Mouse (Mus musculus) layer of hippocampus, adult 2 months (tissue): ENCODE measurements at regions not wholly inside any gene's neighbourhood (a gene's known extent, or its start where the extent isn't known, plus 50 kb on each side); places are given as distances from the start of the nearest gene placed in this dataset.

ENCODE experiments used
- DNase-seq, 2 experiments: peaks; one replicate each; pipeline ENCODE4 v3.0.0; 2022; ENCODE audit warnings: low spot score in 2 of 2
- H3K27ac ChIP-seq: fragments of 200-600 bp; 2 replicates; pipeline ENCODE4 v1.8.1; 2022
- H3K4me3 ChIP-seq: fragments of 200-600 bp; 2 replicates; pipeline ENCODE4 v1.8.1; 2022; ENCODE audit warnings: mild to moderate bottlenecking
- CTCF ChIP-seq: fragments of 200-600 bp; conservative IDR thresholded peaks from 2 replicates; pipeline ENCODE4 v1.8.1; 2022; ENCODE audit warnings: antibody characterized with exemption, mild to moderate bottlenecking, moderate library complexity

DNA sequence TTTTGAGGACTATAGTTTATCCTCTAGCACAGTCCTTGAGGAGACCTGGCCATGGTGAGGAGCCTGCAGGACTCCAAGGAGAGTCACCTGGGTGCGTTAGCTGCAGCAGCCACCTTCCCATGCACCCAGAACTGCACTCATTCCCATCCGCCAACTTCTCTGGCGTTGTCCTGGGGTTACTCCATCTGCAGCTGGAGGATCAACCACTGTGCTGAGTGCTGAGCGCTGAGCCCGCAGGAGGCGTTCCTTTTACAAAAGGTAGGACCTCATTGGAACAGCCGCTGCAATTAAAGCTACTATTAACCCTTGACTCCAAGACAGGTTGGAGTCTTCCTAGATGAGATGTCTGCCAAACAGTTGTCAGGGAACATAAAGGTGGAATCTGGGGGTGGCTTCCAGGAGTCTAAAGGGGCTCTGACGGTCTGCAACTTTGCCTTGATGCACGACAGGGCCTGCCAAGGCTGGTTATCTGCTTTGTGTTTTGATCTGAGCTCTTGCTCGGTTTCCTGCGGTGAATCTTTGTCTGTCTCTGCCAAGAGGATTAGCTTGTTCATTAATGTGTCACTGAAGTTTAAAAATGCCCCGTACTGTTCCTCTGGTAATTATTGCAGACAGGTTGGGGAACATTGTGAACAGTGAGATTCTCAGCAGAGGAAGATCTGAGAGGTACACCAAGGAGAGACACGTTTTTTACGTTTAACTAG lies 152.1 kb downstream of the Fam173b start:
- Histone ChIP-seq H3K27ac (no peak overlapping the region), H3K4me3 (no peak overlapping the region)
- no peak for TF ChIP-seq CTCF
- no peak for DNase-seq

DNA sequence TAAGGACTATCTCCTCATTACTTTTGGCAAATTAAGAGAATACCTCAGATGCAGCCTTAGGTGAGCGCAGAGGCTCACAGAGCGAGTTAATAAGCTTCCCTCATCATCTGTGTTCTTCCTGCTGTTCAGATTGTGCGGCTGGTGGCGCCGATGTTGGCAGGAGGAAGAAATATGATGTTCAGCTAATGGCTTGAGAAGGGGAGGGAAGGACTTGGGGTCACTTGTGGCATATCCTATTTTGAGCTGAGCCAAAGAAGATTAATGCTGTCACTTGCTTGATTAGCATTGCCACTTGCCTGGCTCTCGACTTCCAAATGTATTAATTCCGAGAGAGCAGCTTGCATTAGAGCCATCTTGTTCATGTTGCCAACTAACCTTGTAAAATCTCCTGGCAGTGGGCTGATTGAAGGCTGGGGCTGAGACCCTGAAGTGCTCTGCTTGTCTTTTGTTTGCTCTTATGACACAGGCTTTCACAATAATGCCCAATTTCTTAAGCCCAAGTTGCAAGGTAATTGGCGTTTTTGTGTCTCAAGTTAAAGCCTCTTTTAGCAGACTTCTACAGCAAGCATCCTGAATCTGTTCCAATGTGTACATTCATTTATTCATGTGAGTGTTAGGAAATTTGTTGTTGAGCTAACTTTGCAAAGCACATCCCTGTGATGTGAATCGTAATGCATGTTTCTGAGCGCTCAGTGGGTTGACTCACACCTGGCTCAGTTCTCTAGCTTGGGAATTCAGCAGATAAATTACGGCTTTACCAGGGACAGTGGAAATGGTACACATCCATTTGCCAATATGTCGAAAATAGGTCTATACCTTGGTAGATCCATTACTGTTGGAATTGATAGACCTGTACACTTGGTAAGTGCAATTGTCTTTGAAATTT lies 167.6 kb downstream of the Fam173b start:
- DNase-seq: no peak
- no peak for TF ChIP-seq CTCF
- Histone ChIP-seq H3K4me3 (no peak overlapping the region), H3K27ac (no peak overlapping the region)

DNA sequence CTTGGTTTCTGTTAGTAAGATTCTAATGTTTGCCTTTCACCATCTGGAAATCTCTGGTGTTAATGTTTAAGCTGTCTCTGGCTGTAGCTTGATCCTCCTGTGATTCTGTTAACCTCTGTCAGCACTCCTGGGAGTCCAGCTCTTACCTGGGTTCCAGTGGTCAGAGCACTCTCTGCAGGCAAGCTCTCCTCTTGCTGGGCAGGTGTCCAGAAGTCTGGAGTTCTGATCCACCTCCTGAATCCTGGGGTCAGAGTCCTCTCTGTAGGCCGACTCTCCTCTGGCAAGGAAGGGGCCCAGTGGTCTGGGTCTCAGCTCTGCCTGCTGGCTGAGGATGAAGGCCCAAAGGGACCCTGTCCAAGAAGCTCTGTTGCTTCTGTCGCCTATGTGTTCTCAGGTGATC lies 181.4 kb downstream of the Fam173b start:
- H3K4me3 ChIP-seq: no peak overlapping the region
- DNase-seq: no peak
- H3K27ac ChIP-seq: no peak overlapping the region
- no peak for TF ChIP-seq CTCF

DNA sequence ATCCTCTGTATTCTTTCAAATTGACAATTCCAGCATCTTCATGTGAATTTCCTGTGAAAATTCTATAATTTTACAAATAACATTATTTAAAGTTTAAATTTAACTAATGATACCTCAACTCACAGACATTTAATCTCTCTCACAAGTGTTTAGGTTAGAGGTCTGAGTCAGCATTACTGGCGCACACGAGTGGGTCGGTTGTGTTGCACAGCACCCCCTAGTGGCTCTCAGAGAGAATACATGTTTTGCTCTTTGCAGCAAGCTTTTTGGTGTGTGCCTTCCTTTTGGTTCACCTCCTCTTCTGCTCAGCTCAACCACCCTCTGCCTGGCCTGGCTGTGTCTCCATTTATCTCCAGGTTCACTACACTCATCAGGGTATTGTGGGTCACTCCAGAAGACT lies 183.4 kb downstream of the Fam173b start:
- Histone ChIP-seq H3K27ac (no peak overlapping the region), H3K4me3 (no peak overlapping the region)
- TF ChIP-seq CTCF: peak; percentile 70
- no peak for DNase-seq

DNA sequence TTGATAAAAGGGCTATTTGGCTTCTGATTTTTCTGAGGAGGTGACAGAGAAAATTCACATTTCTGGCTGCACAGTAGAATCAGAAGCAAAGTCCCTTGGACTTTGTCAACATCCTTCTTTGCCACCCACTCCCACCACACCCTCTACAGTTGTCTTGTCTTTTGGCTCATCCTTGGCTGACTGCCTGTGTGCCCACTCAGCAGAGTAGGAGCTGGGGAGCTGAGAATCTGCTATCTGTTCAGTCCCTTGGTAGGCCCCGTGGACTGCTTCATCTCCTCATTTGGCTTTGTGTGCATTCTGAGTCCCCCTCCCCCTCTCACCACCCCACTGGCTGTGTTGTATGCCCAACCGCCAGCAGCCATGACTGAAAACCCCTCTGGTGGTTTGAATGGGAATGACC lies 197.2 kb downstream of the Fam173b start:
- DNase-seq: peak; percentile 50 to 69
- Histone ChIP-seq H3K27ac (no peak overlapping the region), H3K4me3 (no peak overlapping the region)
- no peak for TF ChIP-seq CTCF

DNA sequence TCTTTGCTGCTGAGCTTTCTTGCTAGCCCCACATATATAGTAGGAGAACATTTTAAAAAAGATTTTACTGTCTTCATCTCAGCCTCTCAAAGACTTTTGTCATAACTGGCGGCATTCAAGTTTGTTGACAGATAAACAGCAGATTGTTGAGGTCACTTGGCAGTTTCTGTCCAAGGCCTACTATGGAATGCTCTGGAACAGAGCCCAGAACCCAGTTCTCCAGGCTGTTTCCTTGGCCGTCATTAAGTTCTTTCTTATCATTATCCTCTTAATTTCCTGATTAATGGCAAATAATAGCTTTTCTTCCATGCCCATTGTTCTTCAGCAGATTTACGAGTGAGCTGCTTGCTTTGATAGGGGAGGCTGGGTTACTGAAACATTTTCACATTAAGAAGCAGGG lies 203.9 kb downstream of the Fam173b start:
- H3K27ac ChIP-seq: no peak overlapping the region
- no peak for DNase-seq
- H3K4me3 ChIP-seq: no peak overlapping the region
- no peak for TF ChIP-seq CTCF

DNA sequence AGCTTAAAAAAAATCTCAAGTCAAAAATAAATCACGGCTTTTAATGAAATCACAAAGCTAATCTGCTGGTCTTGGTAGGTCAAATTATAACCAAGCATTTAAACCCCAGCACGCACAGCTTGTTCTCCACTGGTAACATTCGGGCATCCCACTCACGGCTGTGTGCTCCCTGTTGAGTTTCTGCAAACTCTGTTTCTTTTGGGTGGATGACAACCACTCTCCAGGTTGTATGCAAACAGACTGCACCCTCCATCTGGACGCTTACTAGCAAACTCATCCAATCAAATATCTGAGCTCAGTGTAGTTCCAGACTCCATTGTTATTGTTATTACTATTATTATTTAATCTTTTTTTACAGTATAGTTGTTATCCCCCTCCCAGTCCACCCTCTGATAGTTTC lies 213.9 kb downstream of the Fam173b start:
- no peak overlapping the region for H3K27ac ChIP-seq
- DNase-seq: peak; percentile 53 to 73
- no peak for TF ChIP-seq CTCF
- H3K4me3 ChIP-seq: no peak overlapping the region; the same call in 1 of the 2 replicates

DNA sequence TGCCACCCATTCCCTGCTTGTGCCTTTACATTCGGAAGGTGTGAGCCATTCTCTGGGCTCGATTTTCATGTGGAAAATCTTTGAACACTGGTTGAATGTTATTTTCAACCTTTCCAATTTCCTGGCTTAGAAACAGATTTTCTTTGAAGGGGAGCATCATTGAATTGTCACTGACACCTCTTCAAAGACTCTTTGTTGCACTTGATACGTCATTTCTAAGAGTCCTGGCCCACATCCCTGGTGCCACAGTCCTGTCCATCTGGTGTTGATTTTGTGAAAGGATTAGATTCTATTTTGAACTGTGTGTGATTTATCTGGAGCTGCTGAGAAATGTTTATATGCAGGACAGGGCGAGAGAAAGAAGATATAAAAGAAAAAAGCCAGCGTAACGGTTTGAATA lies 217.6 kb downstream of the Fam173b start:
- Histone ChIP-seq H3K4me3 (no peak overlapping the region), H3K27ac (no peak overlapping the region)
- no peak for TF ChIP-seq CTCF
- DNase-seq: no peak

DNA sequence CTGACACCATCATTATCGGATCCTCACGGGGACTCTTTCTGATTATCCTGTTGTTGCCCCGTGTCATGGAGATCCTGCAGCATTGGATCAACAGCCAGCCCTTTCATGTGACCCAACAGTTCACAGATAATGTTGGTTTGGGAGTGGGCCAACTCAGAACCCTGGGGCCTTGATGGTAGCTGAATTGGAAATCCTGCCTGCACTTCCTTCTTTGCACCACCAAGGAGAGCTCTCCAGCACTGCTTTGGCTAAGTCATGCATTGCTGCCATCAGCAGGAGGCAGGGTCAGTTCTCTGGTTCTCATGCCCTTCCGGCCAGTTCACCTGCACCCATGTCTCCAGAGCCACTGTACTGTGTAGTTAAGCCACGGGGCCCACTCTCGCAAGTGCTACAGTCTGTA lies 225.6 kb downstream of the Fam173b start:
- no peak overlapping the region for H3K27ac ChIP-seq
- no peak for DNase-seq
- TF ChIP-seq CTCF: peak; percentile 70

DNA sequence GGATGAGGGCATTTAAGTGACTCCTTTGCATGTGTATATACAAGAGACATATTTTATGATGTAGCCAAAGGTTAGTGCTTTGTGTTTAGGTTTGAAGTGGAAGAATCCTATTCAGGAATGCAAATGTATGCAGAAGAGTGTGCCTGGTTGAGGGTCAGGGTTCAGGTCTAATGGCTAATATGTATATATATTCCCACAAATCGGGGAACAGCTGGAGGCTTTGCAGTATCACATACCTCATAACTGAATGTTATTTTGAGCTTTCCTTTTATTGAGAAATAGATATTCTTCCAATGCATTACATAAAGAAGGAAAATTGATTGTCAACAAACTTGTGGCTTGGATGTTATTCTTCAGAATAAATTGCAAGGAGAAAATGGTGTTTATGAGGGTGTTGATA lies 239.9 kb downstream of the Fam173b start:
- H3K27ac ChIP-seq: no peak overlapping the region
- H3K4me3 ChIP-seq: no peak overlapping the region
- no peak for DNase-seq
- no peak for TF ChIP-seq CTCF

More for the DNA sequence above, 225.6 kb downstream of the Fam173b start:
- H3K4me3 ChIP-seq: no peak overlapping the region

DNA sequence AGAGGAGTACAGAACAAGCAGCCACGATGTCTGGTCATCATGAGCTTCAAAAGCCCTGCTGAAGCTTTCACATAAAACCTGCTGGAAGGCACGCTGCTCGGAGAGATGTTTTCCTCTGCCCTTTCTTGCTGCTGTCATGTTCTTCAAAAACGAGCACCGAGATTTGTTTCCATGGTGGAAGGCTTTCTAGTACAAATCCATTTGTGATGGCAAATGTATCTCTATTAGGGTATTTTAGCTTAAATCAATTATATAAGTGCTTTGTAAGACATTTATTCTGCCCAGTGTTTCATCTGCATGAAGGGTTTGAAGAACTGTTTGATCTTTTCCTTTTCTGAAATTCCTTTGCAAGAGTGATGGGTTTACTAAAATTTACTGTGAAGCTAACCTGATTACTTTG lies 253.1 kb downstream of the Fam173b start:
- no peak overlapping the region for H3K27ac ChIP-seq
- no peak for TF ChIP-seq CTCF
- DNase-seq: no peak
- no peak overlapping the region for H3K4me3 ChIP-seq

DNA sequence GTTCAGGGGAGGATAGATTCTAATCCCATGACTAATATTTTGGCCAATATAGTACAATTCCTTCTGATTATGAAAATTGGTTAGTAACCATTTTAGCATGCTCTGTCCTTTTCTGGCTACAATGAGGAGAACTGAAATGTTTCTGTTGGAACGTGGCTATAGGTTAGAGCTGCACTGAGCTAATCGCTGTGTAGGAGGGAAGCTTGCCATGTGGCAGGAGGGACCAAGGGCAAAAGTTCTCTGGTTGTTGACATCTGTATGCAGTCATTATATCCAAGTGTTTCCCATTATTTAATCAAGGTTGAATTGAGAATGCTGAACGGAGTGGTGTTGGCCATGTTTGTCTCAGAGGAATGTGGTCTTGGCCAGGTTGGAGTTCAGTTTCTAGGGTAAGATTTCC lies 253.5 kb downstream of the Fam173b start:
- Histone ChIP-seq H3K4me3 (no peak overlapping the region), H3K27ac (no peak overlapping the region)
- no peak for TF ChIP-seq CTCF
- no peak for DNase-seq

DNA sequence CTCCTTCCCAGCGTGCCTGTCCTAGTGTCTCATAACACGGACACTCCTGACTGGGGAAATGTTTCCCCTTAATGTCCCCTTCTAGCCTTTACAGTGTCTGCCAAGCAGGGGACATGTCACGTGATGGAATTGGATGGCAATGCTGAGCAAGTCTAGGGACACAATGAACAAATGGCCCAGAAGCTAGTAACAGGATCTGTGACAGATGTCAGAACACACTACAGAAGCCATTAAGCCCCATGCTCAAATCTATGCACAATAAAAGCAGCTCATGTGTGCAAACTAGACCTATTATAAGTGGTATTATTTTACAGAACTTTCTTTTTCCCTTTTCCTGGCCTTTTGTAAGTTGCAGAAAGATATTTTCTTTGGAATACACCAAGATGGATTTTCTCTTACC lies 267.4 kb downstream of the Fam173b start:
- Histone ChIP-seq H3K4me3 (no peak overlapping the region), H3K27ac (no peak overlapping the region)
- TF ChIP-seq CTCF: no peak
- no peak for DNase-seq

DNA sequence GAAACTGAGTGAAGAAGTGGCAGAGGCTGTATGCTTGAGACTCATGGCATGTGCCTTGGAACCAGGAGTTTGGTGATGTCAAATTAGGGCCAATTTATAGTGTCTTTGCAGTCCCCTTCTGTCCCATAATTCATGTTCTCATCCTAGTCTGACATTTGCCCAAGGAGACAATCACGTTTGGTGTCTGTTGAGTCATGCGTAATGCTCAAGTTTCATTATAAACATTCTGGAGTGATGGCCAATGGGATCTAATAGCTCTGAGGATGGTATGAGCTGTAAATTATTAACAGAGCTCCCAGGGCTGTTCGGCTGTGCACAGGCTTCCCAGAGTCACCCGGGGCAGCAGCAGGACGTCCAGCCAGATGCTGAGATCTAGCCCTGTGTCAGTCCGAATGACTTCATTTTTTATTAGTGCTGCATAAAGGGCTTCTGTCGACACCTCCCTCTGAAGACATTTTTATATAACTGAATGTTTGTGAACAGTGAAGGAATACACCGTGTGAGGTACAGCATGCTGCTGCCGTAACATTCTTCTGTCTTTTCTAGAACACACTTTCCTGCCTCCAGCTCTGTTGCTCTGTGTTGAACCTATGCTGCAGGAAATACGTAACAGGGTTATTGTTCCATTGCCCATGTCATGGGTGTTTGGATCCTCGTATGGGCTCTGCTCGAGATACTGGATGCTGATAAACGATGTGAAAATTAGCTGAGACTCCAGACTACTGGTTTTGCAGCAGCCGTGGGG lies 268.2 kb downstream of the Fam173b start:
- no peak for TF ChIP-seq CTCF
- Histone ChIP-seq H3K27ac (no peak overlapping the region), H3K4me3 (no peak overlapping the region)
- no peak for DNase-seq
